Comparison of ENCODE assay signal across 25 mouse cellular contexts in the genomic region with DNA sequence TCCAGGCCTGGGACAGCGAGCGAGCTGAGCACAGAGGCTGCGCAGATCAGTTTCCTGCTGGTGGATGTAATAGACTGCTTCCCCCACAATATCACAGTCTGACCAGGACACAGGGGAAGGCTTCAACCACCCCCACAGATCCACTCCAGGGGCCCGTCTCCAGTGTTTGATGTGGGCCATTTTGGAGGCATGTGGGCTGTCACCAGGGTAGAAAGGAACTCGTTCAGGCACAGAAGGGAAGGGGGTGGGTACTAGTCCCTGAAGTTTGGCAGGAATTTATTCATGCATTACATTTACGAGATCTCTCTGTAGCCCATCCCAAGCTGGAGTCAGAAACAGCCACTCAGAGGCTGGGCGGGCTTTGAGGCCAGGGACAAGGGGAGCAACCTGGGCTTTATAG.
DNase-seq lines count a peak whose midpoint lies in the region; ATAC-seq and TF ChIP-seq lines count a peak whose summit lies in the region.
"Had no signal": no experiment of that assay in that cellular context is flagged by ENCODE, and none has a peak within 500 bp of the region (broad histone marks: within the 10 kb centered on the region; RNA-seq: fewer than 3 reads in every experiment).

No protein-coding gene starts in this region.

- no peak overlapping the region for H3K4me2 ChIP-seq in kidney, postnatal 0 days (ENCODE audit: low read length)
- no peak overlapping the region for H3K4me2 ChIP-seq in forebrain, embryonic 12.5 days
- H3K4me2 ChIP-seq: hindbrain, embryonic 15.5 days; liver, embryonic 15.5 days; lung, embryonic 15.5 days; midbrain, embryonic 15.5 days; neural tube, embryonic 13.5 days; stomach, embryonic 15.5 days had no signal

- DNase-seq in kidney, postnatal 0 days (ENCODE audit: low spot score): peak; percentile 11
- DNase-seq in kidney, adult 8-10 months: no peak
- DNase-seq in right cerebral cortex, adult 18-20 months: peak; percentile 80
- no peak for DNase-seq in right cerebral cortex, postnatal 4 days
- DNase-seq in layer of hippocampus, adult 8-10 months (ENCODE audit: low spot score in 2 of 2): peak; percentile 53 to 58
- peak; percentile 55 to 79 for DNase-seq in right cerebral cortex, postnatal 36 days (ENCODE audit: low spot score in 2 of 2)
- no peak for DNase-seq in spleen, adult 12 weeks (ENCODE audit: low spot score)
- DNase-seq: adrenal gland, postnatal 36 days; cerebellum, adult 11 months; cerebellum, postnatal 10 days; heart, postnatal 4 days; kidney, adult 9 months; liver; lung, postnatal 4 days; thymus, postnatal 25 days had no signal

- H3K27me3 ChIP-seq in kidney, postnatal 0 days (ENCODE audit: insufficient read depth, low read length): no peaks in the 10 kb centered on the region
- H3K27me3 ChIP-seq in forebrain, embryonic 12.5 days: no peaks in the 10 kb centered on the region
- H3K27me3 ChIP-seq: hindbrain, embryonic 15.5 days; liver, embryonic 15.5 days; lung, embryonic 15.5 days; midbrain, embryonic 15.5 days; neural tube, embryonic 13.5 days; stomach, embryonic 15.5 days had no signal

- H3K9me3 ChIP-seq in kidney, postnatal 0 days (replicated peaks; ENCODE audit: low read length): no peaks in the 10 kb centered on the region
- no peaks in the 10 kb centered on the region for H3K9me3 ChIP-seq in forebrain, embryonic 12.5 days
- H3K9me3 ChIP-seq: forebrain, embryonic 10.5 days; heart, embryonic 10.5 days; hindbrain, embryonic 15.5 days; limb, embryonic 10.5 days; liver, embryonic 15.5 days; lung, embryonic 15.5 days; midbrain, embryonic 15.5 days; neural tube, embryonic 13.5 days; stomach, embryonic 15.5 days had no signal

- no peak for ATAC-seq in kidney, postnatal 0 days (replicated peaks; ENCODE audit: low FRiP score, low read depth)
- no peak for ATAC-seq in forebrain, embryonic 12.5 days (ENCODE audit: low FRiP score)
- ATAC-seq: midbrain, embryonic 15.5 days had no signal

- H3K27ac ChIP-seq in kidney, postnatal 0 days: no peak overlapping the region
- H3K27ac ChIP-seq in forebrain, embryonic 12.5 days: no peak overlapping the region
- H3K27ac ChIP-seq: forebrain, embryonic 10.5 days; heart, embryonic 10.5 days; hindbrain, embryonic 15.5 days; limb, embryonic 10.5 days; liver, embryonic 15.5 days; lung, embryonic 15.5 days; midbrain, embryonic 15.5 days; neural tube, embryonic 13.5 days; stomach, embryonic 15.5 days had no signal

- WGBS in kidney, postnatal 0 days: 42% methylated on average over 7 of the region's 7 CpGs
- WGBS in forebrain, embryonic 12.5 days: 65% methylated on average over 7 of the region's 7 CpGs

- no peak overlapping the region for H3K4me3 ChIP-seq in kidney, postnatal 0 days (replicated peaks; ENCODE audit: low read depth, low read length)
- H3K4me3 ChIP-seq in forebrain, embryonic 12.5 days (replicated peaks): no peak overlapping the region
- H3K4me3 ChIP-seq: forebrain, embryonic 10.5 days; heart, embryonic 10.5 days; hindbrain, embryonic 15.5 days; limb, embryonic 10.5 days; liver, embryonic 15.5 days; lung, embryonic 15.5 days; midbrain, embryonic 15.5 days; neural tube, embryonic 13.5 days; stomach, embryonic 15.5 days had no signal

- H3K36me3 ChIP-seq in kidney, postnatal 0 days (ENCODE audit: insufficient read depth, low read length): no peaks in the 10 kb centered on the region
- no peaks in the 10 kb centered on the region for H3K36me3 ChIP-seq in forebrain, embryonic 12.5 days (replicated peaks)
- H3K36me3 ChIP-seq: forebrain, embryonic 10.5 days; heart, embryonic 10.5 days; hindbrain, embryonic 15.5 days; limb, embryonic 10.5 days; liver, embryonic 15.5 days; lung, embryonic 15.5 days; midbrain, embryonic 15.5 days; neural tube, embryonic 13.5 days; stomach, embryonic 15.5 days had no signal

- H3K4me1 ChIP-seq in kidney, postnatal 0 days (replicated peaks; ENCODE audit: insufficient read depth, low read length): no peaks in the 10 kb centered on the region
- no peaks in the 10 kb centered on the region for H3K4me1 ChIP-seq in forebrain, embryonic 12.5 days
- H3K4me1 ChIP-seq: heart, embryonic 10.5 days; hindbrain, embryonic 15.5 days; liver, embryonic 15.5 days; lung, embryonic 15.5 days; midbrain, embryonic 15.5 days; neural tube, embryonic 13.5 days; stomach, embryonic 15.5 days had no signal

- H3K9ac ChIP-seq in kidney, postnatal 0 days (ENCODE audit: low read depth, low read length): no peak overlapping the region
- no peak overlapping the region for H3K9ac ChIP-seq in forebrain, embryonic 12.5 days
- H3K9ac ChIP-seq: hindbrain, embryonic 15.5 days; liver, embryonic 15.5 days; lung, embryonic 15.5 days; midbrain, embryonic 15.5 days; neural tube, embryonic 13.5 days; stomach, embryonic 15.5 days had no signal

- no peak for TF ChIP-seq CTCF in kidney, postnatal 0 days (IDR thresholded peaks at IDR 0.05; ENCODE audit: low read depth)

Comparison
In these comparisons a context has a peak if more than half of its experiments do, and no peak if none do; other contexts are left out.
1. DNase-seq: peak in kidney, postnatal 0 days (single experiment), right cerebral cortex, adult 18-20 months (single experiment), layer of hippocampus, adult 8-10 months (2 of 2) and right cerebral cortex, postnatal 36 days (2 of 2); none in kidney, adult 8-10 months (0 of 2), right cerebral cortex, postnatal 4 days (single experiment) and spleen, adult 12 weeks (single experiment).